Mouse (Mus musculus) kidney, adult 9 months (tissue): ENCODE results near the gene Zfp319.

Source experiments
- DNase-seq: peaks from one replicate; pipeline ENCODE4 v3.0.0; 2022

The Zfp319 gene

DNA sequence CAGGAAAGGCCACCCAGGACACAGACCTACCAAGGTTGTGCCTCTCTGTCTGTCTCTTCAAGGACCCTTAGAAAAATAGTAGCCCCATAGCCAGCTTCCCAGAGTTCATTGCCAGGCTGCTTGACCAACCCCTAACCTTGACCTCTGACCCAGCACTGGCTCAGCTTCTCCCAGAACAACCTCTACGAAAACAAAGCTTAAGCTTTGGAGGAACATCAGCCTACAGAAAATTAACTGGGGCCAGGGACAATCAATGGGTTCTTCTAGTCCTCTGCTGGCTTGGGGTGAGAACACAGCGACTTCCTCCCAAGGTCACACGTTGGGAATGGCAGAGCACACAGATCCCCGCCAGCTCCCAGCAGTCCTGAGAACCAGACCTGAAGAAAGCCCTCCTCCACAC, 26.2 kb downstream of the Zfp319 start:
- no peak for DNase-seq

DNA sequence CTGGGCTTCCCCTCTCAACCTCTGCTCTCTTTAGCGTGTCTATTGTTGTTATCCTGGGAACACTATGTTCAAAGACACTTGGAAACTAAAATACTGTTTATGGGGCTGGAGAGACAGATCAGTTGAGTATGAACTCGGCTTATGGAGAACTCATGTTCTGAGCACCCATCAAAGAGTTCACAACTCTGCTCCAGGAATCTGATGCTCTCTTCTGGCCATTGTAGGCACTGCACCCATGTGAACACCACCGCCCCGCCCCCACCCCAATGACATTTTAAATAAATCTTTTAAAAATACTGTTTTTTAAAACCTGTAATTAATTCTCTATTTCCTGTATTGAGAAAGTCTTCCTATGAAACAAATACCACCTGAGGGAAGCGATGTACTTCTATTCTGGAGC, 29.3 kb downstream of the Zfp319 start:
- DNase-seq: peak; percentile 40

DNA sequence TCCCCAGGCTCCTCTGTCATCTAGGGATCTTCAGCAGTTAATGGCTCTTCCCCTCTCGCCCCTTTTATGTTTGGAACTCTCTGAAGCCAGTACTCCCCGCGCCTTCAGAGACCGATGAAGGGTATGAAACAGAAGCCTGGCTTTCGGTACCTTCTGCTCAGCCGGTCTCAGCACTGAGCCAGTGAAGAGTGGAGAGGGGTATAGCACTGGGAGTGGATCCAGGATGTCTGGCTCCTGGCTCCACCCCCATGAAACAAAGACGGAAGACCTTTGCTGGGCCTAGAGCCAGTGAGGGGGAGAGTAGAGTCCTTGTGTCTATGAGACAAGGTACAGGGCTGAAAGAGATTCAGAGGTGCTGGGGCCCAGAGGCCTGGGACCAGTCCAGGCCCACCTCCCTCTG, 37.9 kb downstream of the Zfp319 start:
- peak; percentile 43 for DNase-seq

DNA sequence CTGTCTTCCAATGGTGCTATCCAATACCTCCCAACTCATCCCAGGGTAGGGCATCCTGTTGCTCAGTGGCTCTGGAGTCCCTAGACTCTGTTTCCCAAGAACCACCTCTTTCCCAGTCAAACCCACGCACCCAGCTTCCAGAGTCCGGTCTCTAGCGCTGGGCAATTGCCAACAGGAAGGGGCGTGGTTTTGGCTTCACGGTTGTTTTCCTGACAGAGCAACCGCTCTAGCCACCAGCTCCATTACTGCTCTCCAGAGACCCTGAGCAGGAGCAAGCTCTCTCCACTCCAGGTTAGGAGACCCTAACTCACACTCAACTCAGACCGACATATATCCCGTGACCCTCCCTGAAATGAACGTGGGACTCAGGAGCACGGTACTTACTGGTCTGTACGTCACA, 38.6 kb downstream of the Zfp319 start:
- DNase-seq: peak; percentile 85

DNA sequence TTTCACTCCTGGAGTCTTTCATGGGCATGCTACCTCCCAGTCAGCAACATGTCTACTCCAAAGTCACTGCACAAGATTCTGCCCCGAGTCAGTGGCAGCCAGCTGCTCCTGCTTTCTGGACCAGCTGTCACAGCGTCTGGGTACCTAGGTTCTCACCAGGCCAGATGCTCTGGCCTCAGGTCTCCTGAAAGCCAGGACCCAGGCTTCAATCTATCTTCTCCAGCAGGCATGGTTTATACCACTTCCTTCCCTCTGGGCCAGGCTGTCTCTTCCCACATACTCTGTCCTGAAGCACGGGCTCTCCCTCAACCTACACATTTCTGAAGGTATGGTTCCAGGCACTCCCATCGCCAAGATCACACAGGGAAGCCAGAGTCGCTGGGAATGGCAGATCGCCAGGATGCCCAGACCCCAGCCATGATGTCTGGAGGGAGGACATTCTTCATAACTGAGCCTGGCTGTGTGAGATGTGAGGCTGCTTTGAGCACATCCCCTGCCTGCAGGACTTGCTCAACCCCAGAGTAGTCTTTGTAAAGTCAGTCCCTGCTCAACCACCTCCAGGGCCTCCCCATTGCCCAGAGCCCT, 42.6 kb downstream of the Zfp319 start:
- DNase-seq: no peak

DNA sequence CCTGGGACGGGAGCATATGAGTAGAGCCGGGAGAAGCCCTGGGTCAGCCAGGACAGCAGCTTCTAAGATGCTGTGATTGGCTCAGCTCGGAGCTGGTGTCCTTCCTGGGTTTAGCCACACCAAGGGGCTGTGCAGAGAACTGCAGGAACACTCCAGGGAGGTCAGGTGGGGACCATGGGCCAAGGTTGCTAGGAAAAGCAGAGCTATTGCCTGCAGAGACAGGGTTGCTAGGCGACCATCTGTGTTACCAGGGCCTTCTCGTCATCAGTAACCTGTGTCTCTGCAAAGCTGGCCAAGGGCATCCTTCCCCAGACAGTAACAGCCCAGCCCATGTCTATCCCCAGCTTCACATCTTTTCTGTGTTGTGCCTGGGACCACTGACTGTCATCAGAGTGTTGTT, 50.3 kb downstream of the Zfp319 start:
- DNase-seq: no peak
